Mouse (Mus musculus): ENCODE results near the gene Ccdc160. TPM values are rescaled to one million over a fixed set of nuclear protein-coding genes. Genes with fewer than 3 reads are reported as not detected.

Gene Ccdc160
- polyA plus RNA-seq, 1 experiment: not detected

DNA sequence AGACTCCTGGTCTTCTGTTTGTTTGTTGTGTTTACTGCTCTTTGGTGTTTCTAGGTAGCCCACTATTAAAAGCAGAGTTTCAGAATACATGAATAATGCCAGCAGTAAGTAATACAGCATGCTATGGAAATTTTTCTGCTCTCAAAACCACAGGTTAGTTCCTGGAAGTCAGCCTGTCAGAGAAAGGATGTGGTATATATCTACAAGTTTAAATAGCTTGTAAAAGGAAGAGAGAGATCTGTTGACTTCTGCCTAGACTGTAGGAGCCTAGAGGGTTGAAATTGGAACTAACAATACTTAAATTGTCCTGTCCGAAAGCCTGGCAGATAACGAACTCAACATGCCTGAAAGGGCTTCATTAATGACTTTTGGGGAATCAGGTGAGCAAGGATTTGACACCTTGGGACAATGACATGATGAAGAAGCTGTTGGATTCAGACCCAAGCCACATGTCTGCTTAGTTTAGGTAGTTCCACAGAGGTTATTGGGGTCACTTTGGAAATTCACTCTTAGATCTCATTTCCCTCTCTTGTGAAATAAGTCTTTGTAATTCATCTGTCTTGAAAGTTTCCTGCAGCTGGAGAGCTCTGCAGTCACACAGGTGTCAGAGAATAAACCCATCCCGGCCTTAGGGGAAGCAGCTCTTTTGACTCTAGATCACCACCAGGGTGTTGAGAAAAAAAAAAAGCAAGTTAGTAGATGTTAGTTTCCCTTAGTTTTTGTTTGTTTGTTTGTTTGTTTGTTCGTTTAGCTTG, 30.6 kb upstream of the Ccdc160 start:
- Histone ChIP-seq H3K4me3 (ENCODE audit: insufficient read depth, low read length) (no peak overlapping the region), H3K4me1 (ENCODE audit: control insufficient read depth, insufficient read depth, low read length) (no peaks in the 10 kb centered on the region), H3K27ac (ENCODE audit: insufficient read depth, low read length) (no peak overlapping the region)
- TF ChIP-seq POLR2A (IDR thresholded peaks at IDR 0.05; ENCODE audit: low read depth, low read length) (no peak), CTCF (IDR thresholded peaks at IDR 0.05; ENCODE audit: borderline replicate concordance, insufficient read depth, low read length) (no peak)

DNA sequence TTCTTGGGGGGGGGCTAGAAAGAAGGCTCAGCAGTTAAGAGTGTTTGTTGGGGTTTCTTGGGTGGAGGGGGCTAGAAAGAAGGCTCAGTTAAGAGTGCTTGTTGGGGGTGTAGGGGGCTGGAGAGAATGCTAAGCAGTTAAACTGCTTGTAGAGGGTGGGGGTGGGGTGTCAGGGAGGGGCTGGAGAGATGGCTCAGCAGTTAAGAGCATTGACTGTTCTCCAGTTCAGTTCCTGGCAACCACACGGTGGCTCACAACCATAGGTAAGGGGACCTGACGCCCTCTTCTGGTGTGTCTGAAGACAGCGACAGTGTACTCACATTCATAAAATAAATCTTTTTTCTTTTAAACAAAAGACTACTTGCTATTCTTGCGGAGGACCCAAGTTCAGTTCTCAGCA, 28.8 kb upstream of the Ccdc160 start:
- Histone ChIP-seq H3K4me3 (ENCODE audit: insufficient read depth, low read length) (no peak overlapping the region), H3K4me1 (ENCODE audit: control insufficient read depth, insufficient read depth, low read length) (no peaks in the 10 kb centered on the region), H3K27ac (ENCODE audit: insufficient read depth, low read length) (no peak overlapping the region)
- TF ChIP-seq CTCF (IDR thresholded peaks at IDR 0.05; ENCODE audit: borderline replicate concordance, insufficient read depth, low read length): no peak
- no peak for TF ChIP-seq POLR2A (IDR thresholded peaks at IDR 0.05; ENCODE audit: low read depth, low read length)

DNA sequence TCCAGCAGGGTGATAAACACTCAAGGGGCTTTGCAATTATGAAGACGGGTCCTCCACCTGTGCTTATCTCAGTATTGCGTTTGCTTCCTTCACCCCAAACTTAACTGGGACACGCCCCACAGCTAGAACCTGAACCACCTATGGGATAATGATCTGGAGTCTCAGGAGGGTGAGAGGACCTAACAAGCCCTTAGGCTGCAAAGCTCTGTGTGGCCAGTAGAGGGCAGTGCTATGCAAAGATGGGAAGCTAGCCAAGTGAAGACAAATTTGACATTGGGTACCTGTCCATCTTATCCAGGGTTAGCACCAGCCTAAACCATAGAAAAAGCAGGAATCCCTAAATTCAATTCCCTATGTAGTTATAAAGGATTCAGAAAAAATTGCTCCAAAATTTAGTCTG, 15.0 kb upstream of the Ccdc160 start:
- Histone ChIP-seq H3K4me1 (ENCODE audit: control insufficient read depth, insufficient read depth, low read length) (no peaks in the 10 kb centered on the region), H3K27ac (ENCODE audit: insufficient read depth, low read length) (no peak overlapping the region), H3K4me3 (ENCODE audit: insufficient read depth, low read length) (no peak overlapping the region)
- TF ChIP-seq POLR2A (IDR thresholded peaks at IDR 0.05; ENCODE audit: low read depth, low read length) (no peak), CTCF (IDR thresholded peaks at IDR 0.05; ENCODE audit: borderline replicate concordance, insufficient read depth, low read length) (peak; percentile 45; the same call in 1 of the 2 replicates)

GRCm38 (mm10) chrX:52777671-52778070, 13.3 kb upstream of the Ccdc160 start:
- H3K4me3 ChIP-seq (ENCODE audit: insufficient read depth, low read length): no peak overlapping the region
- H3K27ac ChIP-seq (ENCODE audit: insufficient read depth, low read length): no peak overlapping the region
- TF ChIP-seq POLR2A (IDR thresholded peaks at IDR 0.05; ENCODE audit: low read depth, low read length) (no peak), CTCF (IDR thresholded peaks at IDR 0.05; ENCODE audit: borderline replicate concordance, insufficient read depth, low read length) (no peak)
- no peaks in the 10 kb centered on the region for H3K4me1 ChIP-seq (ENCODE audit: control insufficient read depth, insufficient read depth, low read length)

GRCm38 (mm10) chrX:52783898-52784297, 7.1 kb upstream of the Ccdc160 start:
- Histone ChIP-seq H3K4me3 (ENCODE audit: insufficient read depth, low read length) (no peak overlapping the region), H3K4me1 (ENCODE audit: control insufficient read depth, insufficient read depth, low read length) (no peaks in the 10 kb centered on the region), H3K27ac (ENCODE audit: insufficient read depth, low read length) (no peak overlapping the region)
- TF ChIP-seq CTCF (IDR thresholded peaks at IDR 0.05; ENCODE audit: borderline replicate concordance, insufficient read depth, low read length) (no peak), POLR2A (IDR thresholded peaks at IDR 0.05; ENCODE audit: low read depth, low read length) (no peak)

GRCm38 (mm10) chrX:52791944-52792719, 1.1 kb downstream of the Ccdc160 start:
- no peak overlapping the region for H3K4me3 ChIP-seq (ENCODE audit: insufficient read depth, low read length)
- TF ChIP-seq POLR2A (IDR thresholded peaks at IDR 0.05; ENCODE audit: low read depth, low read length): no peak
- no peak for TF ChIP-seq CTCF (IDR thresholded peaks at IDR 0.05; ENCODE audit: borderline replicate concordance, insufficient read depth, low read length)
- H3K27ac ChIP-seq (ENCODE audit: insufficient read depth, low read length): no peak overlapping the region
- no peaks in the 10 kb centered on the region for H3K4me1 ChIP-seq (ENCODE audit: control insufficient read depth, insufficient read depth, low read length)

- Histone ChIP-seq H3K4me1 (ENCODE audit: control insufficient read depth, insufficient read depth, low read length) (no peaks in the 10 kb centered on the region), H3K27ac (ENCODE audit: insufficient read depth, low read length) (no peak overlapping the region), H3K4me3 (ENCODE audit: insufficient read depth, low read length) (no peak overlapping the region)
- no peak for TF ChIP-seq CTCF (IDR thresholded peaks at IDR 0.05; ENCODE audit: borderline replicate concordance, insufficient read depth, low read length)
- no peak for TF ChIP-seq POLR2A (IDR thresholded peaks at IDR 0.05; ENCODE audit: low read depth, low read length)
Measured at GRCm38 (mm10) chrX:52792861-52793260, 1.9 kb downstream of the Ccdc160 start.

GRCm38 (mm10) chrX:52795816-52796215, 4.8 kb downstream of the Ccdc160 start:
- no peak overlapping the region for H3K27ac ChIP-seq (ENCODE audit: insufficient read depth, low read length)
- no peak for TF ChIP-seq CTCF (IDR thresholded peaks at IDR 0.05; ENCODE audit: borderline replicate concordance, insufficient read depth, low read length)
- no peak for TF ChIP-seq POLR2A (IDR thresholded peaks at IDR 0.05; ENCODE audit: low read depth, low read length)
- no peaks in the 10 kb centered on the region for H3K4me1 ChIP-seq (ENCODE audit: control insufficient read depth, insufficient read depth, low read length)
- H3K4me3 ChIP-seq (ENCODE audit: insufficient read depth, low read length): no peak overlapping the region

DNA sequence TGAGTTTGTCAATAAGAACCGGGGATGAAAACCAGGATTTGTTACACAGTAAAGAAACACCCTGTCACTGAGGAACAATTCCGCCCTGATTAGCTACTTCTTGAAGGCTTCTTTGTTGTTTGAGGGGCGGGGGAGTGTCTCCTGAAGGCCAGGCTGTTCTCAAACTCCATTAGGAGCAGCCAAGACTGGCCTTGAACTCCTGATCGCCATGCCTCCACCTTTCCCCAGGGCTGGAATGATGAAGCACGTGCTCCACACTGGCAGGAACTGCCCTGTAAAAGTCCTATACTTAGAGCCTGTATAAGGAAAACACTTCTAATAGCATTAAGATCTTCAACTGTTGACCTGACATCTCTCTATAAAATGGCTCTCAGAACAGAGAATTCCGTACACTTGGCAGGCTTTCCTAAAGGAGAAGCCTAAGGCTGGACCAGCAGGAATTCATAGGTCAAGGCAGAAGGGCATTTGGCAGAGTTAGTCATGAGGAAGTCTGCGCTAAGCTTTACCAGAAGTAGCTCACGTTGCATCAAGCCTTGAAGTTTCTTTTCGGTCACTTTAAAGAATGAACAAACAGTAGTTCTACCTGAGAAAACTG, 6.1 kb downstream of the Ccdc160 start:
- TF ChIP-seq CTCF (IDR thresholded peaks at IDR 0.05; ENCODE audit: borderline replicate concordance, insufficient read depth, low read length) (no peak), POLR2A (IDR thresholded peaks at IDR 0.05; ENCODE audit: low read depth, low read length) (no peak)
- Histone ChIP-seq H3K27ac (ENCODE audit: insufficient read depth, low read length) (no peak overlapping the region), H3K4me1 (ENCODE audit: control insufficient read depth, insufficient read depth, low read length) (no peaks in the 10 kb centered on the region), H3K4me3 (ENCODE audit: insufficient read depth, low read length) (no peak overlapping the region)

- TF ChIP-seq CTCF (IDR thresholded peaks at IDR 0.05; ENCODE audit: borderline replicate concordance, insufficient read depth, low read length) (no peak), POLR2A (IDR thresholded peaks at IDR 0.05; ENCODE audit: low read depth, low read length) (no peak)
- H3K4me3 ChIP-seq (ENCODE audit: insufficient read depth, low read length): no peak overlapping the region
- H3K27ac ChIP-seq (ENCODE audit: insufficient read depth, low read length): no peak overlapping the region
- no peaks in the 10 kb centered on the region for H3K4me1 ChIP-seq (ENCODE audit: control insufficient read depth, insufficient read depth, low read length)
Measured at GRCm38 (mm10) chrX:52798255-52798654, 7.3 kb downstream of the Ccdc160 start.

Measured in embryonic fibroblast, embryonic 13.5 days (primary cell).